Mouse (Mus musculus) intestine, embryonic 15.5 days (tissue): ENCODE measurements around the gene Aoc2. TPM values are rescaled to one million over a fixed set of nuclear protein-coding genes. Genes with fewer than 3 reads are reported as not detected.

Experiments
- ATAC-seq: fragments of 200-750 bp; cut with Nextera tagmentation; 2 replicates; pipeline ENCODE4 v1.8.0; 2017; ENCODE audit warnings: moderate TSS enrichment, moderate library complexity
- H3K27ac ChIP-seq: fragments of 300-500 bp; sonication (generic); 2 replicates; pipeline ENCODE4 v1.5.1; 2015; ENCODE audit warnings: mild to moderate bottlenecking, inconsistent platforms
- H3K27me3 ChIP-seq: fragments of 300-500 bp; sonication (generic); replicated peaks from 2 replicates; pipeline ENCODE4 v1.6.1; 2015; ENCODE audit warnings: inconsistent platforms
- H3K36me3 ChIP-seq: fragments of 300-500 bp; sonication (generic); 2 replicates; pipeline ENCODE4 v1.6.1; 2015; ENCODE audit warnings: inconsistent platforms
- H3K4me1 ChIP-seq: fragments of 300-500 bp; sonication (generic); replicated peaks from 2 replicates; pipeline ENCODE4 v1.6.1; 2015; ENCODE audit warnings: inconsistent platforms
- H3K4me2 ChIP-seq: fragments of 300-500 bp; sonication (generic); replicated peaks from 2 replicates; pipeline ENCODE4 v1.6.1; 2015; ENCODE audit warnings: mild to moderate bottlenecking, inconsistent platforms
- H3K4me3 ChIP-seq: fragments of 300-500 bp; sonication (generic); replicated peaks from 2 replicates; pipeline ENCODE4 v1.5.1; 2015; ENCODE audit warnings: inconsistent platforms
- H3K9ac ChIP-seq: fragments of 300-500 bp; sonication (generic); 2 replicates; pipeline ENCODE4 v1.6.1; 2015; ENCODE audit warnings: inconsistent platforms
- H3K9me3 ChIP-seq: fragments of 300-500 bp; sonication (generic); 2 replicates; pipeline ENCODE4 v1.6.1; 2016; ENCODE audit warnings: inconsistent platforms
- WGBS: fragments of 180-500 bp; shearing (Covaris S2); methylation state at CpG from one replicate; pipeline ENCODE4 v1.1.7; 2015; 5-methylcytosine and 5-hydroxymethylcytosine counted together
- polyA plus RNA-seq: library from polyadenylated mRNA; unstranded; fragments of >200 nt; fragmentation: Nextera tagmentation; extraction: Ambion mirVana; gene quantifications from 2 replicates; pipeline ENCODE4 v1.2.1, GENCODE M21; 2015

Aoc2 gene
- polyA plus RNA-seq, 1 experiment from 2014 or later: 1.3 TPM

GRCm38 (mm10) chr11:101347083-101347775, 22.4 kb downstream of the Aoc2 start:
- Histone ChIP-seq H3K27me3 (no peaks in the 10 kb centered on the region), H3K4me3 (no peak overlapping the region), H3K36me3 (no peaks in the 10 kb centered on the region), H3K9me3 (no peaks in the 10 kb centered on the region), H3K4me2 (no peak overlapping the region), H3K27ac (no peak overlapping the region), H3K4me1 (peaks cover 6% of the 10 kb centered on the region; the same call in 1 of the 2 replicates), H3K9ac (no peak overlapping the region)
- no peak for ATAC-seq
- whole genome bisulfite sequencing: 77% methylated on average over 10 of the region's 10 CpGs

GRCm38 (mm10) chr11:101348774-101349173, 23.9 kb downstream of the Aoc2 start:
- Histone ChIP-seq H3K27ac (no peak overlapping the region), H3K9ac (no peak overlapping the region), H3K4me2 (no peak overlapping the region), H3K27me3 (no peaks in the 10 kb centered on the region), H3K36me3 (no peaks in the 10 kb centered on the region), H3K9me3 (no peaks in the 10 kb centered on the region), H3K4me1 (peaks cover 6% of the 10 kb centered on the region; the same call in 1 of the 2 replicates), H3K4me3 (no peak overlapping the region)
- ATAC-seq: no peak
- 68% methylated on average over 7 of the region's 7 CpGs for WGBS

- H3K4me2 ChIP-seq: no peak overlapping the region
Measured at GRCm38 (mm10) chr11:101349216-101349615, 24.4 kb downstream of the Aoc2 start.

GRCm38 (mm10) chr11:101351100-101351720, 26.3 kb downstream of the Aoc2 start:
- H3K4me3 ChIP-seq: no peak overlapping the region
- ATAC-seq: peak; percentile 76
- no peaks in the 10 kb centered on the region for H3K36me3 ChIP-seq
- 41% methylated on average over 11 of the region's 11 CpGs for WGBS
- H3K4me2 ChIP-seq: no peak overlapping the region
- no peak overlapping the region for H3K27ac ChIP-seq
- H3K9ac ChIP-seq: no peak overlapping the region
- H3K9me3 ChIP-seq: no peaks in the 10 kb centered on the region
- no peaks in the 10 kb centered on the region for H3K27me3 ChIP-seq
- peaks cover 6% of the 10 kb centered on the region; the same call in 1 of the 2 replicates for H3K4me1 ChIP-seq

More at GRCm38 (mm10) chr11:101349216-101349615, 24.4 kb downstream of the Aoc2 start:
- WGBS: 59% methylated on average over 3 of the region's 3 CpGs
- H3K27ac ChIP-seq: no peak overlapping the region
- H3K9ac ChIP-seq: no peak overlapping the region
- no peak for ATAC-seq
- H3K27me3 ChIP-seq: no peaks in the 10 kb centered on the region
- H3K9me3 ChIP-seq: no peaks in the 10 kb centered on the region
- H3K36me3 ChIP-seq: no peaks in the 10 kb centered on the region
- H3K4me1 ChIP-seq: peaks cover 6% of the 10 kb centered on the region; the same call in 1 of the 2 replicates
- H3K4me3 ChIP-seq: no peak overlapping the region

GRCm38 (mm10) chr11:101351721-101352111, 26.9 kb downstream of the Aoc2 start:
- Histone ChIP-seq H3K4me3 (no peak overlapping the region), H3K4me2 (no peak overlapping the region), H3K27ac (no peak overlapping the region), H3K27me3 (no peaks in the 10 kb centered on the region), H3K9ac (no peak overlapping the region), H3K36me3 (no peaks in the 10 kb centered on the region), H3K9me3 (no peaks in the 10 kb centered on the region), H3K4me1 (peaks cover 6% of the 10 kb centered on the region; the same call in 1 of the 2 replicates)
- peak; percentile 61 for ATAC-seq
- 69% methylated on average over 3 of the region's 3 CpGs for WGBS

GRCm38 (mm10) chr11:101353436-101353835, 28.6 kb downstream of the Aoc2 start:
- H3K27ac ChIP-seq: no peak overlapping the region
- WGBS: 83% methylated on average over 12 of the region's 12 CpGs
- ATAC-seq: no peak
- H3K4me2 ChIP-seq: no peak overlapping the region
- no peaks in the 10 kb centered on the region for H3K36me3 ChIP-seq
- H3K9me3 ChIP-seq: no peaks in the 10 kb centered on the region
- no peaks in the 10 kb centered on the region for H3K27me3 ChIP-seq
- peaks cover 6% of the 10 kb centered on the region; the same call in 1 of the 2 replicates for H3K4me1 ChIP-seq
- no peak overlapping the region for H3K4me3 ChIP-seq
- no peak overlapping the region for H3K9ac ChIP-seq

- Histone ChIP-seq H3K9me3 (no peaks in the 10 kb centered on the region), H3K27me3 (no peaks in the 10 kb centered on the region), H3K4me2 (no peak overlapping the region), H3K9ac (no peak overlapping the region), H3K36me3 (no peaks in the 10 kb centered on the region), H3K27ac (no peak overlapping the region), H3K4me3 (no peak overlapping the region), H3K4me1 (peaks cover 6% of the 10 kb centered on the region; the same call in 1 of the 2 replicates)
- ATAC-seq: no peak
- WGBS: 87% methylated on average over 5 of the region's 5 CpGs
Measured at GRCm38 (mm10) chr11:101354438-101355010, 29.7 kb downstream of the Aoc2 start.

GRCm38 (mm10) chr11:101355916-101356315, 31.1 kb downstream of the Aoc2 start:
- 81% methylated on average over 2 of the region's 2 CpGs for WGBS
- no peak overlapping the region for H3K4me3 ChIP-seq
- peaks cover 14% of the 10 kb centered on the region for H3K4me1 ChIP-seq
- H3K27me3 ChIP-seq: no peaks in the 10 kb centered on the region
- ATAC-seq: no peak
- H3K27ac ChIP-seq: no peak overlapping the region
- no peaks in the 10 kb centered on the region for H3K9me3 ChIP-seq
- H3K4me2 ChIP-seq: no peak overlapping the region
- no peaks in the 10 kb centered on the region for H3K36me3 ChIP-seq
- no peak overlapping the region for H3K9ac ChIP-seq

GRCm38 (mm10) chr11:101357505-101358182, 32.8 kb downstream of the Aoc2 start:
- Histone ChIP-seq H3K4me1 (peaks cover 8% of the 10 kb centered on the region; the same call in 1 of the 2 replicates), H3K27me3 (no peaks in the 10 kb centered on the region), H3K4me2 (no peak overlapping the region), H3K9me3 (no peaks in the 10 kb centered on the region), H3K9ac (no peak overlapping the region), H3K36me3 (no peaks in the 10 kb centered on the region), H3K4me3 (no peak overlapping the region), H3K27ac (no peak overlapping the region)
- ATAC-seq: no peak
- whole genome bisulfite sequencing: 63% methylated on average over 3 of the region's 3 CpGs

GRCm38 (mm10) chr11:101359776-101360175, 34.9 kb downstream of the Aoc2 start:
- H3K36me3 ChIP-seq: no peaks in the 10 kb centered on the region

GRCm38 (mm10) chr11:101360651-101361113, 35.8 kb downstream of the Aoc2 start:
- ATAC-seq: no peak

More at GRCm38 (mm10) chr11:101359776-101360175, 34.9 kb downstream of the Aoc2 start:
- 65% methylated on average over 9 of the region's 9 CpGs for WGBS
- no peak for ATAC-seq
- H3K4me2 ChIP-seq: no peak overlapping the region
- peaks cover 13% of the 10 kb centered on the region; the same call in 1 of the 2 replicates for H3K4me1 ChIP-seq
- no peaks in the 10 kb centered on the region for H3K9me3 ChIP-seq
- H3K27me3 ChIP-seq: no peaks in the 10 kb centered on the region
- no peak overlapping the region for H3K4me3 ChIP-seq
- H3K27ac ChIP-seq: 0 out of 2 replicates have a peak overlapping the region, but pooled peaks have one; percentile 0
- no peak overlapping the region for H3K9ac ChIP-seq

GRCm38 (mm10) chr11:101364531-101364931, 39.7 kb downstream of the Aoc2 start:
- H3K9ac ChIP-seq: no peak overlapping the region
- WGBS: 55% methylated on average over 5 of the region's 5 CpGs
- no peaks in the 10 kb centered on the region for H3K9me3 ChIP-seq
- H3K27me3 ChIP-seq: no peaks in the 10 kb centered on the region
- no peak overlapping the region for H3K4me3 ChIP-seq
- peak; percentile 78 for ATAC-seq
- peaks cover 13% of the 10 kb centered on the region; the same call in 1 of the 2 replicates for H3K4me1 ChIP-seq
- H3K36me3 ChIP-seq: no peaks in the 10 kb centered on the region
- no peak overlapping the region for H3K4me2 ChIP-seq
- H3K27ac ChIP-seq: peak overlapping the region; percentile 58

More at GRCm38 (mm10) chr11:101360651-101361113, 35.8 kb downstream of the Aoc2 start:
- WGBS: 39% methylated on average over 3 of the region's 3 CpGs
- Histone ChIP-seq H3K4me1 (peaks cover 13% of the 10 kb centered on the region; the same call in 1 of the 2 replicates), H3K27ac (0 out of 2 replicates have a peak overlapping the region, but pooled peaks have one; percentile 0), H3K36me3 (no peaks in the 10 kb centered on the region), H3K9me3 (no peaks in the 10 kb centered on the region), H3K4me3 (no peak overlapping the region), H3K9ac (no peak overlapping the region), H3K4me2 (no peak overlapping the region), H3K27me3 (no peaks in the 10 kb centered on the region)
